In genomic region chr19:45552187-45552586, GRCm38 (mm10) we compare ENCODE assay signal across 14 mouse cellular contexts. TPM values are rescaled to one million over a fixed set of nuclear protein-coding genes. Genes with fewer than 3 reads are reported as not detected.
DNase-seq lines count a peak whose midpoint lies in the region; ATAC-seq and TF ChIP-seq lines count a peak whose summit lies in the region.
"Had no signal": no experiment of that assay in that cellular context is flagged by ENCODE, and none has a peak within 500 bp of the region (broad histone marks: within the 10 kb centered on the region; RNA-seq: fewer than 3 reads in every experiment).

No protein-coding gene starts in this region.

- H3K79me2 ChIP-seq in CH12.LX (replicated peaks; ENCODE audit: control insufficient read depth, extremely low read depth, insufficient read depth, poor library complexity, severe bottlenecking) = no peaks in the 10 kb centered on the region

- no peak for TF ChIP-seq POLR2A in CH12.LX (IDR thresholded peaks at IDR 0.05; ENCODE audit: low read depth, low read length)

- in situ Hi-C loops in CH12.LX (cut with MboI; ENCODE audit: low pct_ligation_motif_present, low pct_unique_long_range_greater_than_20kb, low sequenced_read_pairs) = loop anchor here (25.0 kb wide), 1 partner anchor 460 kb away; the partner anchor contains the start of gene Hps6

- no peak overlapping the region for H3K4me3 ChIP-seq in heart, embryonic 14.5 days (ENCODE audit: control insufficient read depth in 1 of 2, insufficient read depth in 1 of 2, low read depth in 1 of 2, low read length in 2 of 2)
- no peak overlapping the region for H3K4me3 ChIP-seq in heart, embryonic 11.5 days (ENCODE audit: low read depth, low read length)
- H3K4me3 ChIP-seq in CH12.LX (replicated peaks in 1 of 3; ENCODE audit: low read depth in 2 of 3, low read length in 2 of 3, poor library complexity in 1 of 3) = no peak overlapping the region
- H3K4me3 ChIP-seq in limb, embryonic 11.5 days (ENCODE audit: low read depth, low read length) = no peak overlapping the region
- H3K4me3 ChIP-seq: embryonic facial prominence, embryonic 13.5 days; limb, embryonic 15.5 days; midbrain, embryonic 15.5 days had no signal

- no peaks in the 10 kb centered on the region for H3K4me1 ChIP-seq in heart, embryonic 14.5 days (ENCODE audit: control insufficient read depth in 2 of 2, insufficient read depth in 2 of 2, low read length in 2 of 2)
- H3K4me1 ChIP-seq in heart, embryonic 11.5 days (ENCODE audit: control insufficient read depth, insufficient read depth, low read length) = no peaks in the 10 kb centered on the region
- H3K4me1 ChIP-seq in CH12.LX (ENCODE audit: control insufficient read depth in 1 of 2, insufficient read depth in 2 of 2) = peaks cover 3 to 20% of the 10 kb centered on the region in 2 experiments; a peak in 3 of 4 replicates
- no peaks in the 10 kb centered on the region for H3K4me1 ChIP-seq in limb, embryonic 11.5 days (ENCODE audit: control insufficient read depth, insufficient read depth, low read length)
- H3K4me1 ChIP-seq: embryonic facial prominence, embryonic 13.5 days; limb, embryonic 15.5 days; midbrain, embryonic 15.5 days had no signal

- H3K9ac ChIP-seq in heart, embryonic 14.5 days (ENCODE audit: low read length) = no peak overlapping the region
- no peak overlapping the region for H3K9ac ChIP-seq in heart, embryonic 11.5 days (ENCODE audit: low read depth, low read length)
- no peak overlapping the region for H3K9ac ChIP-seq in CH12.LX (ENCODE audit: insufficient read depth, low read depth)
- no peak overlapping the region for H3K9ac ChIP-seq in limb, embryonic 11.5 days (ENCODE audit: low read length)
- H3K9ac ChIP-seq: embryonic facial prominence, embryonic 13.5 days; limb, embryonic 15.5 days; midbrain, embryonic 15.5 days had no signal

- TF ChIP-seq EP300 in CH12.LX (IDR thresholded peaks at IDR 0.05; ENCODE audit: low read length) = no peak

- no peaks in the 10 kb centered on the region for H3K9me3 ChIP-seq in heart, embryonic 14.5 days (ENCODE audit: control insufficient read depth, low read length)
- H3K9me3 ChIP-seq in heart, embryonic 11.5 days (replicated peaks; ENCODE audit: control insufficient read depth, low read length) = no peaks in the 10 kb centered on the region
- H3K9me3 ChIP-seq in CH12.LX (replicated peaks; ENCODE audit: low read length) = no peaks in the 10 kb centered on the region
- no peaks in the 10 kb centered on the region for H3K9me3 ChIP-seq in limb, embryonic 11.5 days (ENCODE audit: control insufficient read depth, low read length)
- H3K9me3 ChIP-seq: embryonic facial prominence, embryonic 13.5 days; limb, embryonic 15.5 days; midbrain, embryonic 15.5 days had no signal

- no peak for TF ChIP-seq RAD21 in CH12.LX (IDR thresholded peaks at IDR 0.05; ENCODE audit: low read depth, low read length)

- no peak overlapping the region for H3K4me2 ChIP-seq in heart, embryonic 14.5 days (ENCODE audit: low read length)
- no peak overlapping the region for H3K4me2 ChIP-seq in heart, embryonic 11.5 days
- H3K4me2 ChIP-seq in CH12.LX (ENCODE audit: insufficient read depth, low read depth, poor library complexity, severe bottlenecking) = no peak overlapping the region
- H3K4me2 ChIP-seq in limb, embryonic 11.5 days (ENCODE audit: low read depth, severe bottlenecking) = no peak overlapping the region
- H3K4me2 ChIP-seq: embryonic facial prominence, embryonic 13.5 days; limb, embryonic 15.5 days; midbrain, embryonic 15.5 days had no signal

- peak; percentile 12; the same call in 1 of the 2 replicates for ATAC-seq in heart, embryonic 14.5 days (ENCODE audit: insufficient number of reproducible peaks, insufficient read depth, low FRiP score, low read depth)
- no peak for ATAC-seq in heart, embryonic 11.5 days (replicated peaks; ENCODE audit: insufficient number of reproducible peaks, low FRiP score, low TSS enrichment)
- ATAC-seq in limb, embryonic 11.5 days (ENCODE audit: insufficient number of reproducible peaks, low FRiP score, low TSS enrichment, low read depth) = peak; percentile 40; the same call in 1 of the 2 replicates
- ATAC-seq: midbrain, embryonic 15.5 days had no signal

- no peak overlapping the region for H3K27ac ChIP-seq in heart, embryonic 14.5 days (replicated peaks in 1 of 2; ENCODE audit: control insufficient read depth in 1 of 2, insufficient read depth in 1 of 2, low read depth in 2 of 2, low read length in 2 of 2)
- H3K27ac ChIP-seq in heart, embryonic 11.5 days (ENCODE audit: low read depth, low read length) = no peak overlapping the region
- no peak overlapping the region for H3K27ac ChIP-seq in CH12.LX (ENCODE audit: insufficient read depth, low read depth)
- no peak overlapping the region for H3K27ac ChIP-seq in limb, embryonic 11.5 days (replicated peaks; ENCODE audit: low read depth, low read length)
- H3K27ac ChIP-seq: embryonic facial prominence, embryonic 13.5 days; limb, embryonic 15.5 days; midbrain, embryonic 15.5 days had no signal

- WGBS in heart, embryonic 14.5 days = 54% methylated on average over 6 of the region's 6 CpGs
- WGBS in heart, embryonic 11.5 days (ENCODE audit: insufficient replicate concordance) = 65% methylated on average over 6 of the region's 6 CpGs
- WGBS in limb, embryonic 11.5 days = 44% methylated on average over 6 of the region's 6 CpGs

- no peaks in the 10 kb centered on the region for H3K27me3 ChIP-seq in heart, embryonic 14.5 days (ENCODE audit: control insufficient read depth, insufficient read depth, low read length)
- 0 out of 2 replicates have a peak, but pooled peaks cover 2% of the 10 kb centered on the region for H3K27me3 ChIP-seq in heart, embryonic 11.5 days (ENCODE audit: control insufficient read depth, insufficient read depth, low read length)
- no peaks in the 10 kb centered on the region for H3K27me3 ChIP-seq in CH12.LX (replicated peaks)
- no peaks in the 10 kb centered on the region for H3K27me3 ChIP-seq in limb, embryonic 11.5 days (ENCODE audit: control insufficient read depth, insufficient read depth, low read length)

- dilution Hi-C loops in CH12.LX (cut with MboI; ENCODE audit: extremely low pct_ligation_motif_present, extremely low pct_unique_long_range_greater_than_20kb, low sequenced_read_pairs) = no loop called here

- TF ChIP-seq CTCF in CH12.LX (conservative IDR thresholded peaks at IDR 0.05 in 1 of 2, IDR thresholded peaks at IDR 0.05 in 1 of 2; ENCODE audit: low read depth in 2 of 2, low read length in 2 of 2) = no peak

- H3K36me3 ChIP-seq in heart, embryonic 14.5 days (ENCODE audit: control insufficient read depth, insufficient read depth, low read length) = peaks cover 37% of the 10 kb centered on the region
- peaks cover 19% of the 10 kb centered on the region for H3K36me3 ChIP-seq in heart, embryonic 11.5 days (ENCODE audit: control insufficient read depth, insufficient read depth, low read length)
- H3K36me3 ChIP-seq in CH12.LX (replicated peaks in 1 of 2; ENCODE audit: control insufficient read depth in 1 of 2, insufficient read depth in 1 of 2, low read length in 1 of 2) = peaks cover 45 to 55% of the 10 kb centered on the region in 2 experiments
- H3K36me3 ChIP-seq in limb, embryonic 11.5 days (ENCODE audit: control insufficient read depth, insufficient read depth, low read length) = peaks cover 4% of the 10 kb centered on the region; the same call in 1 of the 2 replicates
- H3K36me3 ChIP-seq: midbrain, embryonic 15.5 days had no signal

- peak; percentile 68 to 73 for DNase-seq in kidney, postnatal 4 days
- DNase-seq in kidney, postnatal 36 days = no peak
- DNase-seq in CH12.LX (ENCODE audit: extremely low read depth) = peak; percentile 32
- DNase-seq in limb, embryonic 11.5 days (ENCODE audit: low spot score) = peak; percentile 32
- no peak for DNase-seq in adrenal gland, postnatal 36 days
- no peak for DNase-seq in cerebellum, postnatal 25 days
- DNase-seq: adrenal gland, adult 2 months; cerebellum, postnatal 10 days; layer of hippocampus, postnatal 36 days had no signal

TF ChIP-seq in CH12.LX, 34 proteins besides CTCF, POLR2A, EP300 and RAD21:
- TF ChIP-seq GABPA (IDR thresholded peaks at IDR 0.05; ENCODE audit: insufficient replicate concordance, low read depth, low read length) = no peak
- TF ChIP-seq MAZ (IDR thresholded peaks at IDR 0.05; ENCODE audit: low read depth, low read length) = no peak
- TF ChIP-seq RCOR1 (conservative IDR thresholded peaks at IDR 0.05; ENCODE audit: low read depth, low read length) = no peak

RNA-seq across cellular contexts. Expression of gene Poll, which starts 8.1 kb away (rescaled TPM):
- polyA plus RNA-seq in heart, embryonic 14.5 days (2014; fragmentation: Nextera tagmentation; extraction: Ambion mirVana) = 13.0 and 13.9 TPM in 2 replicates
- polyA plus RNA-seq in heart, embryonic 11.5 days (2014; fragmentation: Nextera tagmentation; extraction: Ambion mirVana) = 13.6 and 13.9 TPM in 2 replicates
- total RNA-seq in CH12.LX (2012; rRNA removed) (21.0 and 24.6 TPM in 2 replicates), CH12.LX (2014; rRNA removed) (18.9 and 19.1 TPM in 2 replicates)
- polyA plus RNA-seq in CH12.LX (2012; ENCODE audit: insufficient read length, low read depth) = 14.0 and 16.5 TPM in 2 replicates
- 19.7 and 21.4 TPM in 2 replicates for polyA plus RNA-seq in limb, embryonic 11.5 days (2014; fragmentation: Nextera tagmentation; extraction: Ambion mirVana)
- 10 to 100 TPM; 10.8 to 13.9 TPM for total RNA-seq in adrenal gland, postnatal 36 days (2021)

RNA-seq across cellular contexts. Expression of gene Gm17018, which starts 8.2 kb away (rescaled TPM):
- 31.8 and 38.2 TPM in 2 replicates for polyA plus RNA-seq in heart, embryonic 14.5 days (2014; fragmentation: Nextera tagmentation; extraction: Ambion mirVana)
- 32.6 and 35.1 TPM in 2 replicates for polyA plus RNA-seq in heart, embryonic 11.5 days (2014; fragmentation: Nextera tagmentation; extraction: Ambion mirVana)
- total RNA-seq in CH12.LX (2012; rRNA removed) (30.3 and 34.4 TPM in 2 replicates), CH12.LX (2014; rRNA removed) (18.5 and 19.9 TPM in 2 replicates)
- 40.4 and 54.8 TPM in 2 replicates for polyA plus RNA-seq in CH12.LX (2012; ENCODE audit: insufficient read length, low read depth)
- 51.6 and 52.0 TPM in 2 replicates for polyA plus RNA-seq in limb, embryonic 11.5 days (2014; fragmentation: Nextera tagmentation; extraction: Ambion mirVana)
- 10 to 100 TPM; 30.3 to 30.5 TPM for total RNA-seq in adrenal gland, postnatal 36 days (2021)

Comparison
In these comparisons a context has a peak if more than half of its experiments do, and no peak if none do; other contexts are left out.
1. DNase-seq: peak in kidney, postnatal 4 days (2 of 2), CH12.LX (single experiment) and limb, embryonic 11.5 days (single experiment); none in kidney, postnatal 36 days (0 of 2), adrenal gland, postnatal 36 days (0 of 2) and cerebellum, postnatal 25 days (0 of 2).